Mouse (Mus musculus): ENCODE results near the gene Tom1l1.

DNA sequence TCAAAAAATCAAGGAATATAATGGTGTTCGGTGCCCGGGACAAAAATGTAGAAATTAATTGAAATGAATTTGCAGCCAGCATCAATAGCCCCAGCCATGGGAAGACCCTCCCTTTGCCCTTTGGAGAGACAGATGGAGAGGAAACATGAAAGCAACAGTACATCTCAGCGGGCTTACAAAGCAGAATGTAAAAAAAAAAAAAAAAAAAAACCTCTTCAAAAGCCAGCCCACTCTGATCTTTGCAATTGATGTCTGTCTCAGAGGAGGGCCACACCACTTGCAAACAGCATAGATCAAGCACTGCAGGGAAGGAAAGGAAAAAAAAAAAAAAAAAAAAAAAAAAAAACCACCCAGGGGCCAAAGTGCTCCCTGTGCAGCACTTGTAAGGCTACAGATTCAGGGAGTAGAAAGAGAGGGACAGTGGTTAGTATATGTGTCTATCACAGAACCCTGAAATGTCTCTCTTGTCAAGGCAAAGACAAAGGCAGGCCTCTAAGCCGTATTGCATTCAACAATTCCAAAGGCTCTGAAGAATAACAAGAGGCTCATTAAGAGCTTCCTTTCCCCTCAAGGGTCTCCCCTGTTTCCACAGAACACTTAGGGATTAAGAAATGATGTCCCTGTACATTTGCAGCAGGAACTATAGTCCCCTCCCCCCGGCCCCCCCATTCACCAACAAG lies 24.4 kb downstream of the Tom1l1 start:
- no peak for TF ChIP-seq POLR2A (IDR thresholded peaks at IDR 0.05; ENCODE audit: low read depth, low read length)
- TF ChIP-seq CTCF (conservative IDR thresholded peaks at IDR 0.05 in 1 of 2, IDR thresholded peaks at IDR 0.05 in 1 of 2; ENCODE audit: low read depth in 2 of 2, low read length in 2 of 2): no peak
- no peak for TF ChIP-seq CHD2 (IDR thresholded peaks at IDR 0.05; ENCODE audit: low read length)
- no peak for TF ChIP-seq HCFC1 (IDR thresholded peaks at IDR 0.05; ENCODE audit: low read depth, low read length)
- TF ChIP-seq BHLHE40 (IDR thresholded peaks at IDR 0.05; ENCODE audit: low read depth, low read length): no peak
- TF ChIP-seq ZNF384 (IDR thresholded peaks at IDR 0.05; ENCODE audit: low read depth, low read length): peak; percentile 43
- TF ChIP-seq ZKSCAN1 (IDR thresholded peaks at IDR 0.05; ENCODE audit: borderline replicate concordance, low read depth, low read length): no peak
- TF ChIP-seq ETS1 (conservative IDR thresholded peaks at IDR 0.05; ENCODE audit: low read depth, low read length): no peak
- no peak for TF ChIP-seq MAX (IDR thresholded peaks at IDR 0.05; ENCODE audit: low read length)
- no peak for TF ChIP-seq UBTF (IDR thresholded peaks at IDR 0.05; ENCODE audit: low read depth, low read length)
- no peak for TF ChIP-seq USF2 (conservative IDR thresholded peaks at IDR 0.05; ENCODE audit: low read depth, low read length)

Data from CH12.LX (cell line).